Mouse (Mus musculus) C2C12 (cell line): ENCODE data around the gene Gpc5.

ENCODE experiments used
- CEBPB ChIP-seq: IDR thresholded peaks from one replicate; pipeline ENCODE4 v1.6.1; 2011; ENCODE audit warnings: low read depth, mild to moderate bottlenecking, control low read depth, moderate library complexity
- CTCF ChIP-seq: IDR thresholded peaks from one replicate; pipeline ENCODE4 v1.5.1; 2011; ENCODE audit not compliant: control insufficient read depth, insufficient read depth, insufficient read length
- FOSL1 ChIP-seq: IDR thresholded peaks from one replicate; pipeline ENCODE4 v1.8.0; 2011; ENCODE audit warnings: mild to moderate bottlenecking, low read length; ENCODE audit not compliant: poor library complexity, insufficient read depth, severe bottlenecking
- MAX ChIP-seq: IDR thresholded peaks from one replicate; pipeline ENCODE4 v1.6.1; 2011; ENCODE audit warnings: mild to moderate bottlenecking, control low read depth
- MYOD1 ChIP-seq: IDR thresholded peaks from one replicate; pipeline ENCODE4 v1.6.1; 2011; ENCODE audit warnings: low read depth; ENCODE audit not compliant: control insufficient read depth, insufficient read length
- MYOG ChIP-seq: IDR thresholded peaks from one replicate; pipeline ENCODE4 v1.6.1; 2011; ENCODE audit not compliant: control insufficient read depth, insufficient read length; ENCODE audit errors: extremely low read depth
- USF1 ChIP-seq: IDR thresholded peaks from one replicate; pipeline ENCODE4 v1.6.1; 2011; ENCODE audit warnings: low read depth, mild to moderate bottlenecking, control low read depth, moderate library complexity

GRCm38 (mm10) chr14:115081728-115082502 lies 10.1 kb upstream of the Gpc5 start:
- no peak for TF ChIP-seq CEBPB
- no peak for TF ChIP-seq CTCF
- no peak for TF ChIP-seq USF1
- no peak for TF ChIP-seq MAX
- TF ChIP-seq MYOD1 = no peak
- TF ChIP-seq MYOG = no peak
- no peak for TF ChIP-seq FOSL1
